Mouse (Mus musculus) megakaryocyte, embryonic 14.5 days (primary cell): ENCODE measurements around the gene Slc7a4. TPM values are rescaled to one million over a fixed set of nuclear protein-coding genes. Genes with fewer than 3 reads are reported as not detected.
"Not testable (repeated sequence)": the region's sequence is repeated elsewhere in the genome, so short reads cannot be mapped to it uniquely, and the experiment has no call there.

Source experiments
- H3K27me3 ChIP-seq: replicated peaks from 2 replicates; pipeline ENCODE3; 2012; ENCODE audit warnings: inconsistent platforms
- H3K36me3 ChIP-seq: replicated peaks from 2 replicates; pipeline ENCODE3; 2012; ENCODE audit warnings: low read length, inconsistent platforms, mixed read lengths
- H3K4me1 ChIP-seq: 2 replicates; pipeline ENCODE4 v1.6.1; 2012; ENCODE audit warnings: inconsistent platforms
- H3K4me3 ChIP-seq: replicated peaks from 2 replicates; pipeline ENCODE3; 2012; ENCODE audit warnings: moderate library complexity, mild to moderate bottlenecking, inconsistent platforms
- H3K9me3 ChIP-seq: 2 replicates; pipeline ENCODE4 v1.6.1; 2012; ENCODE audit warnings: inconsistent platforms
- FLI1 ChIP-seq: IDR thresholded peaks from 2 replicates; pipeline ENCODE4 v1.6.1; 2012; ENCODE audit warnings: low read length, inconsistent platforms, mixed read lengths
- GATA1 ChIP-seq: IDR thresholded peaks from 3 replicates; pipeline ENCODE4 v1.6.1; 2012; ENCODE audit warnings: mixed read lengths, low read length, inconsistent platforms, borderline replicate concordance
- polyA plus RNA-seq: library from polyadenylated mRNA; stranded (reverse); fragments of >175 nt; gene quantifications from 2 replicates; pipeline ENCODE4 v1.2.3, GENCODE M21; 2012; ENCODE audit warnings: low replicate concordance; ENCODE audit not compliant: insufficient read depth

Slc7a4 gene
- polyA plus RNA-seq, 1 experiment, result 0.32 TPM

DNA sequence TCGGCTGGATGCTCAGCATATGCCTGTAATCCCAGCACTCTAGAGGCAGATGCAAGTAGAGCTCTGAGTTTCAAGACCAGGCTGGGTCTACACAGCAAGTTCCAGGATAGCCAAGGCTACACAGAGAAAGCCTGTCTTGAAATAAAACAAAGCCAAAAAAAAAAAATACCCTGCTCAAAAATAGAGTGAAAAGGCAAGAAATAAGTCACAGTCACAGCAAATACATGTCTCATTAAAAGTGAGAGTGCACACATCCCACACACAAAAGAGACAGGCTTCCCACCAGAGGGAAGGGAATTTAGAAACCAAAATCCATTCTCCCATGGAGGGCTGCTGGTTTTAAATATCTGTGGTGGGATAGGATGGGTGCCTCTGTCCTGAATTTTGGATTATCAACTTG lies 19.4 kb downstream of the Slc7a4 start:
- Histone ChIP-seq H3K27me3 (peaks cover 63% of the 10 kb centered on the region), H3K36me3 (no peaks in the 10 kb centered on the region)
- TF ChIP-seq GATA1 (no peak), FLI1 (no peak)

GRCm38 (mm10) chr16:17561751-17562208 lies 21.2 kb downstream of the Slc7a4 start, which contains the start of gene P2rx6:
Gene P2rx6 (plus strand): TSS chr16:17561885.
- Histone ChIP-seq H3K36me3 (no peaks in the 10 kb centered on the region), H3K4me3 (peak within 1 kb of the TSS; percentile 76), H3K9me3 (no peaks in the 10 kb centered on the region), H3K4me1 (peaks cover 64% of the 10 kb centered on the region), H3K27me3 (peaks cover 59% of the 10 kb centered on the region)
- TF ChIP-seq GATA1 (no peak), FLI1 (no peak)

More for the DNA sequence above, 19.4 kb downstream of the Slc7a4 start:
- Histone ChIP-seq H3K4me3 (no peak overlapping the region), H3K9me3 (no peaks in the 10 kb centered on the region), H3K4me1 (peaks cover 58% of the 10 kb centered on the region)

GRCm38 (mm10) chr16:17561128-17561750 lies 21.8 kb downstream of the Slc7a4 start, which contains the start of gene Lrrc74b:
Gene Lrrc74b (minus strand): TSS chr16:17561247.
- no peaks in the 10 kb centered on the region for H3K36me3 ChIP-seq
- peaks cover 55% of the 10 kb centered on the region for H3K27me3 ChIP-seq
- no peaks in the 10 kb centered on the region for H3K9me3 ChIP-seq
- peak within 1 kb of the TSS; percentile 76 for H3K4me3 ChIP-seq
- TF ChIP-seq GATA1 (no peak), FLI1 (no peak)
- H3K4me1 ChIP-seq, result peaks cover 64% of the 10 kb centered on the region

DNA sequence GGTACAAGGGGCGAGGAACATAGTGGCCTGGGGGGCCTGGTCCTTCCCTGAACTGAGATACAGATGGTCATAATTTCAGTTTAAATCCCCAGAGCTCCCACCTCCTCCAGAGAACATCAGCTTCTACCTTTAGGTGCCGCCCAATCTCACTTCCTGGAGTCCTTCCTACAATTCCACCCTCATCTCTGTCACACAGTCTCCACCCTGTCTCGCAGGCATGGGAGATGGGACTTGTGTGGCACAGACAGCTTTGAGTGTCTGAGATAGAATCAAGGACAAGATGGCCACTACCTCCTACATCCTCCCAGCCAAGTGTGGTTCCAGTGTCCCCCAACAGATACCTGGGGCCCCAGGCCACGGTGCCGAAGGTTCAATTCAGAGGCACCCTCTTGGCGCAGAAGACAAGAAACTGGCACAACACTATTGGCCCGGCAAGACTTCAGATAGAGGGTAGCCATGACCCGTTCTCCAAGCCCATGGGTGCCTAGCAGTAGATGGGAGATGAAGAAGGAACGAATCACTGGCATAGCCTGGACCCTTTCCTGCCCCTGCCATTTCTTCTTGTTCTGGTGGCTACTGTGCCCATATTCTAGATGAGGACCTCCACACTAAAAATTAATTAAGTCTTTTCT lies 23.5 kb downstream of the Slc7a4 start:
- Histone ChIP-seq H3K9me3 (no peaks in the 10 kb centered on the region), H3K27me3 (peaks cover 45% of the 10 kb centered on the region), H3K4me1 (peaks cover 73% of the 10 kb centered on the region), H3K36me3 (no peaks in the 10 kb centered on the region), H3K4me3 (no peak overlapping the region)
- TF ChIP-seq FLI1 (no peak), GATA1 (no peak)

- no peaks in the 10 kb centered on the region for H3K36me3 ChIP-seq
- H3K27me3 ChIP-seq, result peaks cover 40% of the 10 kb centered on the region
- H3K4me1 ChIP-seq, result peaks cover 73% of the 10 kb centered on the region
- TF ChIP-seq GATA1, result no peak
- TF ChIP-seq FLI1, result no peak
- H3K4me3 ChIP-seq, result peak overlapping the region; percentile 79
- H3K9me3 ChIP-seq, result no peaks in the 10 kb centered on the region
These were observed 24.2 kb downstream of the Slc7a4 start for GRCm38 (mm10) chr16:17558811-17559210.

DNA sequence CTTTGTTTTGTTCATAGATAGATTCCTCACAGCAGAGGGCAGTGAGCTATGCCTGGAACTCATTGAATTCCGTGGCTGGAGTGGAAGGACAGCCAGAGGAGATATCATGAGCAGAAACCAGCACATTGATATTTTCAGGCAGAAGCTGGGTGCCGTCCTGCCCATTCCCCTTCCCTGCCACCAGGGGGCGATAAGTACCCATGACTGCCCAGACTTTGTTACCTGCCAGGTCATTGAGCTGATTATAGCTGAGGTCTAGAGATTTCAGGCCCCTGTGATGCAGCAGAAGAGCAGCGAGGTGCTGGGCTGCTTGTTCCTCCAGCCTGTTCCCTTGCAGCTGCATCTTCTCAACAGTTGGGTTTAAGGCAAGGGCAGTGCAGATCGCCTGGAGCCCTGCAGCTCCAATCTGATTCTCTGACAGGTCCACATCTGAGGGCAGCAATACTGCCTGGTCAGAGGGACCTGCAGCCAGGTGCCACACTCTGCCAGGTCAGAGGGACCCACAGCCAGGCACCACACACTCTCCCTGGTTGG lies 25.0 kb downstream of the Slc7a4 start:
- TF ChIP-seq GATA1 (no peak), FLI1 (no peak)
- Histone ChIP-seq H3K9me3 (no peaks in the 10 kb centered on the region), H3K27me3 (peaks cover 40% of the 10 kb centered on the region), H3K4me1 (peaks cover 72% of the 10 kb centered on the region), H3K36me3 (no peaks in the 10 kb centered on the region), H3K4me3 (peak overlapping the region; percentile 79)

DNA sequence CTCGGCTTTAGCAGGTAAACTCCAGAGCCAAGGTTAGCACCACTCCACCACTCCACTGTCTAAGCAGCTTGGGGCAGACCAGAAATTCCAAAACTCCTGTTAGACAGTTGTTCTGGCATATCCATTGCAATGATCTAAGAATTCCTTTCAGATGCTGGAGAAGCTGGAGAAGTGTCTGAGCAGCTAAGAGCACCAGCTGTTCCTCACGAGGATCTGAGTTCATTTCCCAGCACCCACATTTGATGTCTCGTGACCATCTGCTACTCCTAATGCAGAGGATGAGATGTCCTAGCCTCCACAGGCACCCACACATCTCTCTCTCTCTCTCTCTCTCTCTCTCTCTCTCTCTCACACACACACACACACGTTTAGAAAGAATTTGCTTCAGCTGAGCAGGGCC lies 26.1 kb downstream of the Slc7a4 start:
- Histone ChIP-seq H3K4me3 (no peak overlapping the region), H3K27me3 (peaks cover 39% of the 10 kb centered on the region), H3K4me1 (peaks cover 61% of the 10 kb centered on the region), H3K36me3 (no peaks in the 10 kb centered on the region), H3K9me3 (no peaks in the 10 kb centered on the region)
- TF ChIP-seq GATA1 (no peak), FLI1 (no peak)

DNA sequence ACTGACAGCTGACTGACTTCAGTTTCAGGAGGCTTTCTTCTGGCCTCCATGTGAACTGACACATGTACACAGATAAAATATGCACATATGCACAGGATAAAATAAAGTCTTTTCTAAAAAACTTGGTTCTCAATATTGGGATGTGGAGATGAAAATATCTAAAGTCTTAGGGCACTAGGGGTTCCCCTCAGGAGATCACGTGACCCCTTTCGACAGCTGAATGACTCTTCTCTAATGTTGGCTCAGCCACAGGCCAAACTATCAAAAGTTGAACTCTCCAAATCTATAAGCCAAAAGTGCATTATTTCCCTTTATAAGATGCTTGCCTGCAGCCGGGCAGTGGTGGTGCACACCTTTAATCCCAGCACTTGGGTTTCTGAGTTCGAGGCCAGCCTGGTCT lies 26.8 kb downstream of the Slc7a4 start:
- Histone ChIP-seq H3K4me1 (peaks cover 53% of the 10 kb centered on the region), H3K36me3 (no peaks in the 10 kb centered on the region), H3K9me3 (no peaks in the 10 kb centered on the region), H3K27me3 (peaks cover 44% of the 10 kb centered on the region), H3K4me3 (no peak overlapping the region)
- no peak for TF ChIP-seq FLI1
- TF ChIP-seq GATA1, result no peak

GRCm38 (mm10) chr16:17554702-17555101 lies 28.3 kb downstream of the Slc7a4 start:
- H3K4me1 ChIP-seq, result peaks cover 45% of the 10 kb centered on the region
- H3K36me3 ChIP-seq, H3K9me3 ChIP-seq, H3K4me3 ChIP-seq: not testable (repeated sequence)
- H3K27me3 ChIP-seq, result peaks cover 46% of the 10 kb centered on the region

DNA sequence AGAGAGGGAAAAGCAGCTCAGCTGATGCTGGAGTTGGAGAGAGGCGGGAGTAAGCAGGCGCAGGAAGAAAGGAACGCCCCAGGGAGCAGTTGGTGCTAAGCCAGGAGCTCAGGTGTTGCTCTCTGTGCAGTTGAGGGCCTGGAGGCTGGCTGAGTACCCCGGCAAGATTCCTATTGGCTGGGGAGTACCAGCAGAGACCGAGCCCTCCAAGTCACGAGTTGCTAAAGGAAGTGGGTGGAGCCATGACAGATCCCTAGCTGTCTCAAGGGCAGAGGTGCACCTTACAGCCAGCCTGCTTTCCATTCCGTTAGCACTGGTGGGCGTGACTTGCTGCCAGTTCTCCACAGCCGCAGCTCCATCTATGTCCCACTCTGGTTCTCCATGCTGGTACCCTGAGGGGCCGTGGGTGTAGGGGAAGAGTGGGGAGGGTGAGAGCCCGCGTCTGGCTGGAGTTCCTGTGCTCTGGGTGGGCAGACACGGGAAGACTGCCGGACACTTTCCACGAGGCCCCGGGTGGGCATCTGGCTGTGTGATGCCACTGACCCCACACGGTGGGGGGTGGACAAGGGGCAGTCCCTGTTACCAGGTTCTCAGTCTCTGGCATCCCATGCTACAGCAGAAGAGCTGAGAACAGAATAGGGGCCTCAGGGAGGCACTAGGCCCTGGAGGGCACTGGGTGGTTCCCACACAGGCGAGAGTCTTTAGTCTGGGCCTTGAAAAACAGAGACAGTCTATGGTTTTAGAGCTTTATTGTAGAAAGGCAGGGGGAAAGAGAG lies 28.9 kb downstream of the Slc7a4 start:
- Histone ChIP-seq H3K9me3 (no peaks in the 10 kb centered on the region), H3K4me1 (peaks cover 43% of the 10 kb centered on the region), H3K27me3 (peaks cover 46% of the 10 kb centered on the region), H3K36me3 (no peaks in the 10 kb centered on the region), H3K4me3 (peak overlapping the region; percentile 91)
- TF ChIP-seq FLI1 (no peak), GATA1 (no peak)
